Mouse (Mus musculus): ENCODE results near the gene Ppm1n. TPM values are rescaled to one million over a fixed set of nuclear protein-coding genes. Genes with fewer than 3 reads are reported as not detected.
"Not testable (repeated sequence)": the region's sequence is repeated elsewhere in the genome, so short reads cannot be mapped to it uniquely, and the experiment has no call there.

Gene Ppm1n
- total and polyA plus RNA-seq, 2 experiments from 2014 or later: 1.4 to 1.8 TPM

- H3K9me3 ChIP-seq (ENCODE audit: low read length): no peaks in the 10 kb centered on the region
- peak overlapping the region; percentile 92 for H3K27ac ChIP-seq (ENCODE audit: low read depth, low read length)
- ATAC-seq (ENCODE audit: low FRiP score): peak; percentile 65
- DNase-seq (ENCODE audit: low spot score): peak; percentile 48
- H3K36me3 ChIP-seq (ENCODE audit: insufficient read depth, low read length): peaks cover 14% of the 10 kb centered on the region
- peaks cover 29% of the 10 kb centered on the region for H3K27me3 ChIP-seq (ENCODE audit: insufficient read depth, low read length)
- TF ChIP-seq CTCF (IDR thresholded peaks at IDR 0.05): no peak
- H3K4me2 ChIP-seq (ENCODE audit: low read depth, low read length, poor library complexity, severe bottlenecking): peak overlapping the region; percentile 52
- 1% methylated on average over 28 of the region's 35 CpGs for WGBS
- H3K4me3 ChIP-seq (ENCODE audit: low read depth, low read length): peak overlapping the region; percentile 86
- peak overlapping the region; percentile 96 for H3K9ac ChIP-seq (replicated peaks; ENCODE audit: low read length, poor library complexity, severe bottlenecking)
- peaks cover 10% of the 10 kb centered on the region for H3K4me1 ChIP-seq (ENCODE audit: insufficient read depth, low read length)
Observed at GRCm38 (mm10) chr7:19282791-19283405, 3.0 kb upstream of the Ppm1n start.

GRCm38 (mm10) chr7:19282385-19282784, 2.5 kb upstream of the Ppm1n start, which contains the start of gene Rtn2:
Rtn2 (plus strand) TSS chr7:19282624.
- TF ChIP-seq CTCF (IDR thresholded peaks at IDR 0.05): no peak
- WGBS: 1% methylated on average over 31 of the region's 37 CpGs
- H3K27me3 ChIP-seq (ENCODE audit: insufficient read depth, low read length): peaks cover 31% of the 10 kb centered on the region
- peaks cover 10% of the 10 kb centered on the region for H3K4me1 ChIP-seq (ENCODE audit: insufficient read depth, low read length)
- DNase-seq (ENCODE audit: low spot score) (peak; percentile 90), ATAC-seq (ENCODE audit: low FRiP score) (peak; percentile 80)
- peak within 1 kb of the TSS; percentile 92 for H3K27ac ChIP-seq (ENCODE audit: low read depth, low read length)
- H3K9me3 ChIP-seq (ENCODE audit: low read length): no peaks in the 10 kb centered on the region
- peak within 1 kb of the TSS; percentile 52 for H3K4me2 ChIP-seq (ENCODE audit: low read depth, low read length, poor library complexity, severe bottlenecking)
- H3K4me3 ChIP-seq (ENCODE audit: low read depth, low read length): peak within 1 kb of the TSS; percentile 86
- peak within 1 kb of the TSS; percentile 96 for H3K9ac ChIP-seq (replicated peaks; ENCODE audit: low read length, poor library complexity, severe bottlenecking)
- H3K36me3 ChIP-seq (ENCODE audit: insufficient read depth, low read length): peaks cover 9% of the 10 kb centered on the region

- WGBS: 40% methylated on average over 6 of the region's 6 CpGs
- not testable (repeated sequence) for H3K27ac ChIP-seq (ENCODE audit: low read depth, low read length); H3K36me3 ChIP-seq (ENCODE audit: insufficient read depth, low read length); H3K4me1 ChIP-seq (ENCODE audit: insufficient read depth, low read length); ATAC-seq (ENCODE audit: low FRiP score); H3K9me3 ChIP-seq (ENCODE audit: low read length)
- H3K4me3 ChIP-seq (ENCODE audit: low read depth, low read length): peak overlapping the region; percentile 86
- H3K27me3 ChIP-seq (ENCODE audit: insufficient read depth, low read length): peaks cover 31% of the 10 kb centered on the region
- peak; percentile 73 for TF ChIP-seq CTCF (IDR thresholded peaks at IDR 0.05)
- peak overlapping the region; percentile 52 for H3K4me2 ChIP-seq (ENCODE audit: low read depth, low read length, poor library complexity, severe bottlenecking)
- DNase-seq (ENCODE audit: low spot score): peak; percentile 57
- H3K9ac ChIP-seq (replicated peaks; ENCODE audit: low read length, poor library complexity, severe bottlenecking): 0 out of 2 replicates have a peak overlapping the region, but pooled peaks have one; percentile 96
Observed at GRCm38 (mm10) chr7:19281680-19282304, 1.9 kb upstream of the Ppm1n start.

- 3% methylated on average over 34 of the region's 34 CpGs for WGBS
- no peaks in the 10 kb centered on the region for H3K9me3 ChIP-seq (ENCODE audit: low read length)
- H3K27me3 ChIP-seq (ENCODE audit: insufficient read depth, low read length): peaks cover 31% of the 10 kb centered on the region
- DNase-seq (ENCODE audit: low spot score) (no peak), ATAC-seq (ENCODE audit: low FRiP score) (no peak)
- H3K4me1 ChIP-seq (ENCODE audit: insufficient read depth, low read length): peaks cover under 1% of the 10 kb centered on the region; the same call in 1 of the 2 replicates
- no peak for TF ChIP-seq CTCF (IDR thresholded peaks at IDR 0.05)
- peak overlapping the region; percentile 56 for H3K4me2 ChIP-seq (ENCODE audit: low read depth, low read length, poor library complexity, severe bottlenecking)
- H3K27ac ChIP-seq (ENCODE audit: low read depth, low read length): no peak overlapping the region
- peak overlapping the region; percentile 39 for H3K4me3 ChIP-seq (ENCODE audit: low read depth, low read length)
- no peaks in the 10 kb centered on the region for H3K36me3 ChIP-seq (ENCODE audit: insufficient read depth, low read length)
- no peak overlapping the region for H3K9ac ChIP-seq (replicated peaks; ENCODE audit: low read length, poor library complexity, severe bottlenecking)
Observed at GRCm38 (mm10) chr7:19279052-19279451, 812 bp downstream of the Ppm1n start.

GRCm38 (mm10) chr7:19276253-19276652, 3.6 kb downstream of the Ppm1n start:
- H3K4me3 ChIP-seq (ENCODE audit: low read depth, low read length): no peak overlapping the region
- no peak for DNase-seq (ENCODE audit: low spot score)
- no peaks in the 10 kb centered on the region for H3K9me3 ChIP-seq (ENCODE audit: low read length)
- 58% methylated on average over 4 of the region's 4 CpGs for WGBS
- peaks cover 30% of the 10 kb centered on the region for H3K27me3 ChIP-seq (ENCODE audit: insufficient read depth, low read length)
- TF ChIP-seq CTCF (IDR thresholded peaks at IDR 0.05): peak; percentile 33; the same call in 1 of the 2 replicates
- H3K4me1 ChIP-seq (ENCODE audit: insufficient read depth, low read length): no peaks in the 10 kb centered on the region; the same call in 1 of the 2 replicates
- H3K9ac ChIP-seq (replicated peaks; ENCODE audit: low read length, poor library complexity, severe bottlenecking): no peak overlapping the region
- no peak overlapping the region for H3K27ac ChIP-seq (ENCODE audit: low read depth, low read length)
- ATAC-seq (ENCODE audit: low FRiP score): no peak
- H3K4me2 ChIP-seq (ENCODE audit: low read depth, low read length, poor library complexity, severe bottlenecking): no peak overlapping the region
- H3K36me3 ChIP-seq (ENCODE audit: insufficient read depth, low read length): no peaks in the 10 kb centered on the region
